Mouse (Mus musculus) R1 (cell line): ENCODE results near the gene Slc35d1.

Experiments used
- DNase-seq: peaks from one replicate; pipeline ENCODE4 v3.0.0-alpha.2; 2018; ENCODE audit warnings: low read depth, low spot score

The Slc35d1 gene

DNA sequence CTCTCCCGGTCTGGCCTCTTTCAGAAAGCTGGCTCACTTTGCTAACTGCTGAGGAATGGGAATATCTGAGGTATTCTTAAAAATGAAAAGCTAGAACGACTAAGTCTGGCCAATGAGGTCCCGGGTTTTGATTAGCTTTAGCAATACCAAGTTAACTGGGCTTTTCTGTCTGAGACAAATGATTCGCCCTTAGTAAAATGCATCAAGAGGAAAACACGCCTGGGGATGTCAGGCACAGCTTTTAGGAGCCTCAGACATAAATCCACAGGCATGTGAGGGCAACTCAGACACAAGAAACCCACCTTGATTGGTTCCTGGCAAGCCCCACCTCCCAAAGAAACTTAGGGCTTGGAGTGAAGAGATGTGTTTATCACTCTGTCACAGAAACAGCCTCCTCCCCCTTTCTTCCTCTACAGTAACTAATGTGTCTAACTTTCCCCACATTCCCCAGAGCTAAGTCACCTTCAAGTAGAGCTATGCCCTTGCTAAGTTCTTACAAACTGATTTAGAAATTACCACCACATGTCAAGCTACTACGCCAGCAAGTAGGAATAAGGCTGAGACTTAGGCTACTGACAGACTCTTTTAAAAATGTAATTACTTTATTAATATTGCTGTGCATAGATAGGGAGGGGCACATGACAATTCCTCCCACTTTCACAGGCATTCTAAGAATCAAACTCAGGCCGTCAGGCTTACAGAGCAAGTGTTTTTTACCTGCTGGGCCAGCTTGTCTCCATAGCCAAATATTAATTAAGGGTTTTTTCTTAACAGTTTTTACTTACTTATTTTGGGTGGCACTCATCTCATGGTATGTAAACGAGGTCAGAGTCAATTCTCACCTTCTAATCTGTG is 26.0 kb downstream of the Slc35d1 start:
- DNase-seq = no peak

GRCm38 (mm10) chr4:103180300-103180888 is 34.6 kb downstream of the Slc35d1 start:
- no peak for DNase-seq

DNA sequence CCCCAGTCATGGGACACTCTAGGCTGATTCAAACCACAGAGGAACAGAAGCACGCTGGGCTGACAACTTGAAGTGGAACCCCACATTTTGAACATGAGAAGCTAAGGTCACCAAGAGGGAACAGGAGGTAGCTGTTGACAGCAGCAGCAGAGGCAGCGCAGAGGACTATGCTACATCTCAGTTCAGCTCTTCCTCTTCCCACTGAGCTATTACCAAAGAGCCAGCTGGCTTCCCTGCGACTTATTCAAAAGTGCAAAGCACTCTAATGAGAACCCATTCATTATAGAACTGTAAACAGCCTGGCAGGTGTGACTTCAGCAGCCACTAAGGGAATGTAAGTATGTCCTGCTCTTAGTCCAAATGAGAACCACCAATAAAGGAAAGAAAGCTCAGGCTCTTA is 35.4 kb downstream of the Slc35d1 start:
- DNase-seq = no peak

DNA sequence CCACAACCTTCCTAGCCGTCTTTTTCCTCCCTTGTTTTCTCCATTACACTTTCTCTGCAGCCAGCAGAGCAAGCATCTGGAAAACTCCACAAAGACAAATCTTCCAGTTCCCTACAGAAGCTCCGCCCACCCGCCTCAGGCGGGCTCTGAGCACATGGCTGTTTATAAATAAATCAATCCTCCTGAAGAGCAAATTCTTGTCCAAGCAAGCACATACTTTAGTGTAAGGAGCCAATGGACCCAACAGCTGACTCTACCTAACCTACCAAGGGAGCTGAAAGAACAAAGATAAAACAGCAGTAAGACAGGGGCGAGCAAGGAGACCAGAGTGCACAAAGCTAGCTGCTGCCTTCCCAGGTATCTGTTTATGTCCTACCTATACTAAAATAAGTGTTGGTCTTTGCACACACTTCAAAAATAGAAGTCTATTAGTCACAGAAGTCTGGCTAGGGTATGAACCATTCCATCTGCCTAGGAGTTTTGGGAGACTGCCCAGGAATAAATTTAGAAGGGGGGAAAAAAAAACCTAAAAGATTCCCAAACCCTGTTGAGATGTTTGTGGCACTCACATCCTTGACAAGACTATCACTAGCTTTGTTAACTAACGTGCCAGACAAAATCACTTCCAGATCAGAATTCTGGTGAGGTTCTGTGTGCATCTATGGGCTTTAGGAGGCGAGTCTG is 36.2 kb downstream of the Slc35d1 start:
- DNase-seq = no peak

DNA sequence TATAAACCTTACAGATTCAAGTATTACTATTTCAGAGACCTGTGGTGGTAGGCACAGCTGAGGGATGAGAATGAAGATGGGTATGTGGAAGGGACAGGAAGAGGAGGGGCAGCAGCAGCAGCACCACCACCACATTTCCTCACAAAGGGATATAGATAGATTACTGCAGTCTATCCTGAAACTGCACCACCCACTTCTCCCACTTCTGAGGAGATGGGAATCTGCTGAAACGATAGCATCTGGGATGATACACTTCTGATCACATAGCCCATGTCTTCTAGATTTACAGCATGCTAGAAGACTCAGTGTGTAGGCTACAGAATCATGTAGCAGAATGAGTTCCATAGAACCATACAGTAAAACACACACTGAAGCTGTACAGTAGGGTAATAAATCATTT is 37.3 kb downstream of the Slc35d1 start:
- DNase-seq = no peak

DNA sequence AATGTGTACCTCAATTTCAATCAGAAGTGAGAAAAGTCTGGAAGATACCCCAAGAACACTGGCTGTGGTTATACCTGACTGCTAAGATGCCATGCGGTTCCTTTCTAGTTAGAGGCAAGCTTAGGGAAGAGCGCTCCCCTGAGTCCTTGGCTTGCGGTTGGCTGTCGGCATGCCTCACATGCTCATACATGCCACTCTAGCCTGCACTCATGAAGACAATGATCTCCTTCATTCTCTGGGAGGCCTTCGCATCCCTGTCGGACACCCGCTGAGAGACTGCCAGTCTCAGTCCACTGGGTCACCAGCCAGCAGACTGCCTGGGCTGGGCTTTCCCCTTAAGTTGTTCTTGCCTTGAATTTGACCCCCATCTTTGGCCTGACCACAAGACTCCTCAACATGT is 41.0 kb downstream of the Slc35d1 start:
- no peak for DNase-seq

DNA sequence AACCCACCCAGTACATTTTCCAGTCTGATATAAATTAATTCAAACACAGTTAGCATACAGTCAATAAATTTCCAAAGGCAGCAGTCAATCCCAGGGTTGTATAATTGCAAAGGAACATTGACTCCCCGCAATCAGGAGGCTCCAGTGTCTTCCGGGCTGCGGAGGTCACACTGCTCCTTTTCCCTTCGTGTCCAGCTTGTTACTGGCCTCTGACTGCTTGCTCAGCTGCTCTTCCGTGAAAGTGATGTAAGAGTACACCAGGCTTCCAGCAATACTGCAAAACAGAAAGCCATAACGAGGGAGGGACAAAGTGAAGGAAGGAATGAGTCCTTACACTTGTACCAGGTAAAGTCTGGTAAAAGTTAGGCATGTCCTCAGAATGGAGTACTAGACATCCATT is 41.5 kb downstream of the Slc35d1 start:
- no peak for DNase-seq

DNA sequence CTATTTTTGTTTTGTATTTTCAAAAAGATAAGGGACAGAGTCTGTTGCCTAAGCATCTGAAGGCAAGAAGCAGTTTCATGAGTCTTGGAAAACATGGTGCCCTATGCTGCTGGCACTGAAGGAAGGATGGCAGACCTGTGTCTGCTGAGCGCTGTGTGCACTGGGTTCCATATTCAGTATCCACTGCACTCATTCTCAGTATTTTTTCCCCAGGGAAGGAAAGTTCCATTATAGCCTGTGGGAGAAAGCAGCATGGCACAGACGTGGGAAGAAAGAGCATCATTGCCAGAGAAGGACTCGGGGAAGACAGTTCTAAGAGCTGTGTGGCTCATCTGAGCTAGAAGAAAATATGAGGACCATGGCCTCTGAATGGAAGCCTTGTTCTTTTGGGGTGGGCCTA is 43.7 kb downstream of the Slc35d1 start:
- DNase-seq = no peak

DNA sequence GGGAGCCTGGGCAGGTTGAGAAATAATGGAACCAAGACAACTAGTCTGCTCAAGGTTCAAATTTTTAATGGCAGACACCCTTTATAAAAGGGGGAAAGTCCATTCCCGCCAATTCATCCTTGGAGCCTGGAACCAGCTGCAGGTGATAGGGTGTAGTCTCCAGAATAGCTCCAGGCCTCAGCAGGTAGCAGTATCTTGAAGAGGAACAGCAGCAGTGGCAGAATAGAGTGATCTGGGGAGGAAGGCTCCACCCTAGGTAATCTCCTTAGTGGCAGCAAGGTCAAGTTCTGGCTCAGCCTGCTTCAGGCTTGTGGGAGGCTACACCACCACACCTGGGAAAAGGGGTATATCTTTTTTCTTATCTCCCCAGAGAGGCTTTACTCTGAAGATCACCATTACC is 48.8 kb downstream of the Slc35d1 start:
- DNase-seq = peak; percentile 33

DNA sequence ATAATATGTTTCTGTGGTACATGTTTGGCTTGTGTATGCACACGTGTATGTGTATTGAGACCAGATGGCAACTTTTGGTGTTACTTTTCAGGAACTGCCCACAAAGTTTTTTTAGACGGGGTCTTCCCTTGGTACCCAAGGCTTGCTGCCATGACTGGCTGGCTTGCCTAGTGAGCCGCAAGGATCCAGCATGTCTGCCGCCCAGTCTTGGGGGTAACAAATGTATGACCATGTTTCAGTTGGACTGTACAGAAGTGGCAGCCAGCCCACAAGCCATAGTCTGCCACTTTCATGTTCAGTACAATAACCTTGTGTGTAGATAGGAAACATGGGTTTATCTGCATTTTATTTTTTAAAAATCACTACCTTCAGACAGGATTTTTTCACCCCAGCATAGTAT is 56.2 kb downstream of the Slc35d1 start:
- DNase-seq = no peak

DNA sequence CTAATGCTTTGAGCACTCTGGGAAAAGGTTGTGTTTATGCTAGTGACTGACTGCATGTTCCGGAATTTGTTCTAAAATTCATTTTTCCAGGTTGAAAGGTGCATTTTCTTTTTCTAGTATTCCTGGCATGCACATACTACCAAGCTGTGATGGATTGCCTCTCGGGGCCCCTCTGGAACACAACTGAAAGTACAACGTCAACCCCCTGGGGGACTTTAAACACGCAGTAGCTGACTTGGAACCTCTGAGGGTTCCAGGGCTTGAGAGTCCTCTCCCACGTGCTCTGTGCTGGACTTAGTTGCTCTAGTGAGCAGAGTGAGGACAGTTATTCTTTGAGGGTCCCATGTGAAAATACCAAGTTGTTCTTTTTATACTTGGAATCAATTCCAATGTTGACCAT is 63.0 kb downstream of the Slc35d1 start:
- DNase-seq = no peak

GRCm38 (mm10) chr4:103146339-103146738 is 68.6 kb downstream of the Slc35d1 start:
- peak; percentile 53 for DNase-seq

DNA sequence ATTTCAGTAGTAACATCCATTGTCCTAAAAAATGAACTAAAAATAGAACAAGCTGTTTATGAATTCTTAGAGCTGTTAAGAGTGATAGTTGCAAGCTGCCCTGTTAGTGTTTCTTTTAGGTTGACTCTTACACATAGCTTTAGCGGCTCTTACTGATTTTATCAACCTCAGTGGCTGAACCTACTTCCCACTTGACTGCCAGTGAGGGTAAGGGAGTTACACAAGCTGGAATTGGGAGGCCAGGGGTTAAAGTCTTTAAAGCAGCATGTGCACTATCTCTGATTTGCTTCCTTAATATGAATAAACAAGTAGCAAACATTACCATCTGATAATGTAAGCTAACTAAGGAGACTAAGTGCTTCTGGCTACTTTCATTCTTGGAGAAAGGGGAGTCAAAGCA is 78.0 kb downstream of the Slc35d1 start:
- DNase-seq = no peak

GRCm38 (mm10) chr4:103126533-103126932 is 88.4 kb downstream of the Slc35d1 start:
- no peak for DNase-seq

DNA sequence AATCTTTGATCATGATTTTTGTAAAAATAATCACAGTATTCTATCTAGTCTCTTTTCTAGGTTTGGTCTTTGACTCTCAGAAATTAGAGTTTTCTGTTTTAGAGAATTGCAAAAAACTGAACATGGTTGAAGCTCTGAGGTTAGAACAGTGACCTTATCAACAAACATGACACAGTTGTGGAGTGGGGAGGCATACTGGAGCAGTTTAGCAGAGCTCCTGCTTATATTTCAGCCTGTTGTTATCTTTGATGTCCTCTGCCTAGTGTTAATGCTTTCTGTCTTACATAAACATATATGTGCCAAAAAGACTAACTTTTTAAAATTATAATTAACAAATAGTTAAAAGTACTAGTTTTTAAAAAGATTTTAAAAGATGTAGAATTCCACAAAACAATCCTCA is 91.4 kb downstream of the Slc35d1 start:
- no peak for DNase-seq

DNA sequence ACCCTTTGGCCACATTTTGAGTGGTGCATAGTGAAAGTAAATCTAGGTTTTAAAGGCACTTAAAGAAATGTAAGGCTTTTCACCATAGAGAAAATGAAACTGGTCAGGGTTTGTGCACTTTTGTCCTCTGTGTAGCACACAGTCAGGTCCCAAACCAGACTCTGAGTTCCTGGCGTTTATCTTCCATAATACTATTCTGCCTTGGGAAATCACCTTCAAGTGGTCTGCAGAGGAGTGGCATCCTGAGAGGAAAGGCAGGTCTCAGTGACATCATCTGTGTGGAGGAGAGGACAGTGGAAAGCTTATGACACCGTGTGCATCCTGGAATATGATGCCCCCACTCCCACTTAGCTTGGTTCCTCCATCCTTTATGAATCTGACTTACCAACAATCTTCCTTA is 91.9 kb downstream of the Slc35d1 start:
- DNase-seq = no peak

DNA sequence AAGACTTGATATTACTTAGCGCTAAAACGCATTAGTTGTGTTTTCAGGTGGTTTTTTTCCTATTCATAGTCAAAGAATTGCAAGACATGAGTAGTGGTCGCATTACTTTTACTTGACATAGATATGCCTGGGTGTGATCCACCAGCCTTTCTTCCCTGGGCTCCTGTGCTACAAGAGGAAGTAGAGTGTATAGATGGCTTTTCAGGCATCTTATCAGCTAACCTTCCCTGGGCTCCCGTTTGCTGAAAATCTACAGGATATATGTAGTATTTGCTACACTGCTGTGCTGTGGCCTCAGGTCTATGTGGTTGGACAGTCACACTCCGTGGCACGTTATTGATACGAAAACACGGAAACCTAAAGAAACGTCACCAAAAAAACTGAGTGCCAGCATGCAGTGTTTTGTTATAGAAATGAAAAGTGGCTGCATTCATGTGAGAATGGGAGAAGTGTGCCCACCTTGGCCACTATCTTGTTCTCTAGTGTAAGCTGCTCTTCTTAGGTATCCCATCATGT is 94.0 kb downstream of the Slc35d1 start:
- no peak for DNase-seq
